Mouse (Mus musculus) liver, embryonic 15.5 days (tissue): Measurements from ENCODE around the gene Strip2. TPM values are rescaled to one million over a fixed set of nuclear protein-coding genes. Genes with fewer than 3 reads are reported as not detected.

Experiments
- ATAC-seq: fragments of 200-750 bp; cut with Nextera tagmentation; 2 replicates; pipeline ENCODE4 v1.8.0; 2017; ENCODE audit warnings: moderate number of reproducible peaks, mild to moderate bottlenecking, moderate library complexity; ENCODE audit not compliant: insufficient read depth
- H3K27ac ChIP-seq: fragments of 300-500 bp; sonication (generic); replicated peaks from 2 replicates; pipeline ENCODE4 v1.5.1; 2015; ENCODE audit warnings: mild to moderate bottlenecking, inconsistent platforms
- H3K27me3 ChIP-seq: fragments of 300-500 bp; sonication (generic); 2 replicates; pipeline ENCODE4 v1.6.1; 2015; ENCODE audit warnings: mild to moderate bottlenecking, inconsistent platforms
- H3K36me3 ChIP-seq: fragments of 300-500 bp; sonication (generic); replicated peaks from 2 replicates; pipeline ENCODE4 v1.6.1; 2015; ENCODE audit warnings: moderate library complexity, mild to moderate bottlenecking, inconsistent platforms
- H3K4me1 ChIP-seq: fragments of 300-500 bp; sonication (generic); replicated peaks from 2 replicates; pipeline ENCODE4 v1.6.1; 2015; ENCODE audit warnings: inconsistent platforms
- H3K4me2 ChIP-seq: fragments of 300-500 bp; sonication (generic); 2 replicates; pipeline ENCODE4 v1.6.1; 2015; ENCODE audit warnings: moderate library complexity, mild to moderate bottlenecking, inconsistent platforms
- H3K4me3 ChIP-seq: fragments of 300-500 bp; sonication (generic); replicated peaks from 2 replicates; pipeline ENCODE4 v1.5.1; 2015; ENCODE audit warnings: mild to moderate bottlenecking, inconsistent platforms
- H3K9ac ChIP-seq: fragments of 300-500 bp; sonication (generic); 2 replicates; pipeline ENCODE4 v1.6.1; 2015; ENCODE audit warnings: moderate library complexity, mild to moderate bottlenecking, inconsistent platforms
- H3K9me3 ChIP-seq: fragments of 300-500 bp; sonication (generic); replicated peaks from 2 replicates; pipeline ENCODE4 v1.6.1; 2016; ENCODE audit warnings: inconsistent platforms
- WGBS: fragments of 180-500 bp; shearing (Covaris S2); methylation state at CpG from one replicate; pipeline ENCODE4 v1.1.7; 2015; ENCODE audit warnings: mixed read lengths; ENCODE audit not compliant: insufficient replicate concordance; 5-methylcytosine and 5-hydroxymethylcytosine counted together
- polyA plus RNA-seq: library from polyadenylated mRNA; unstranded; fragments of >200 nt; fragmentation: Nextera tagmentation; extraction: Ambion mirVana; gene quantifications from 2 replicates; pipeline ENCODE4 v1.2.1, GENCODE M21; 2015

Gene Strip2
- polyA plus RNA-seq: 0.21 and 0.38 TPM in 2 replicates

DNA sequence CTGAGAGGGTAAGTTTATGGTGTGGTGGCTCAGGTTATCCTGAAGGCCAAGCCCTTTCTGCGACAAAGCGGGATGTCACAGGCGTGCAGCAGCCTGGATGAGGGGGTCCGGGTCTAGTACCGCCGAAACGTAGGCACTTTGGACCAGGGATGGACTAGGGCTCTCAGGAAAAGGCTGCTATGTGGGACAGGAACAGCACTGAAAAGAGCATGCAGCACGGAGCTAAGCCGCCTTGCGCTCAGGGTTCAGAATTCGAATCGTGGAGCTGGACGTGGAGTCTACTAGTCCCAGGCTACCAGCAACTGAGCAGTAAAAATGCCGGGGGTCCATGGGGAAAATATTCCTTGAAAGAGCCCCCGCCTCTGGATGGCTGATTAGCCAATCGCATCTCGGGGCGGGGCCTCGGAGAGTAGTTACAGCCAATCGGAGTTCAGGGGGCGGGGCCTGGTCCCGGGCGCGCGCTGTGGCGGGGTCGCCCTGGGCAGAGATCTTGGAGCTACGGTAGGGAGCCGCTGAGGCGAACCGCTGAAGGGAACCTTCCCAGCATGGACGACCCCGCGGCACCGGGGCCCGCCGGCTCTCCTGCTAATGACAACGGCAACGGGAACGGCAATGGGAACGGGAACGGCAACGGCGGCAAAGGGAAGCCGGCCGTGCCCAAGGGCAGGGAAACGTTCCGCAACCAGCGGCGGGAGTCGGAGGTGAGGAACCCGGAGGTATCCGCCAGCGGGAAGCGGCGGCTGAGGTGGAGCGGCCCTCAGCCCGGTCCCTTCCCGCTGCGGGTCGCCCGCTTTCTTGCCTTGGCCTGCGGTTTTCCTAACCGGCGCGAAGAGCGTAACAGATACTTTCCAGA is at the start of gene Strip2:
Gene Strip2, plus strand, starts transcription at position 483 of the 853 bp plus-strand sequence.
- Histone ChIP-seq H3K9me3 (no peaks in the 10 kb centered on the region), H3K9ac (peak within 1 kb of the TSS; percentile 68), H3K27me3 (peaks cover 69% of the 10 kb centered on the region), H3K36me3 (no peaks in the 10 kb centered on the region), H3K4me2 (peak within 1 kb of the TSS; percentile 99), H3K4me1 (peaks cover 17% of the 10 kb centered on the region), H3K27ac (no peak within 1 kb of the TSS), H3K4me3 (peak within 1 kb of the TSS; percentile 76)
- under 1% methylated on average over 67 of the region's 67 CpGs for WGBS
- ATAC-seq: peak; percentile 98

DNA sequence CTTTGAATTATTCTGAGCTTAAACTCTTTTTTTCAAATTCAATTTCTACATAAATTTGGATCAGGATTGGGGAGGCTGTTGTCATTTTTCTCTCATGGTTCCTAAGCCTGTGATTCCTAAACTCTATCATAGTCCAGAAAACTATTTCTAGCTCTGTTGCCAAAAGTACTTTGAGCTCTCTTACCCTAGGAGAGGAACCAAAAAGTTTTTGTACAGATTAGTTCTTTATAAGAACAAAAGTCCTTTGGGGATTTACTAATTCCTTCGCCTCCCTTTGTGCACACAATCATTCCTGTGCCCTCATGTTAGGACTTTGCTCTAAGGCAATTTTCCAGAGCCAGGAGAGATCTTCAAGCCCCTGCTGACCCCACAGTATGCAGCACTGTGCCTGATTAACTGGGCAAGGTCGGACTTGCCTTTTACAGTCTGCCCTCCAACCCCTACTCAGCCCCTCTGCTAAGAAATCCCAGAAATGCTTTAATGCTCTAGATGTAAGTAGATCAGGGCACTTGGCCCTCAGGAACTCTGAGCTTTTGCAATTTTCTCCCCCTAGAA is 48.4 kb upstream of the Strip2 start:
- no peak overlapping the region for H3K4me3 ChIP-seq
- H3K27me3 ChIP-seq: no peaks in the 10 kb centered on the region
- H3K4me1 ChIP-seq: 0 out of 2 replicates have a peak, but pooled peaks cover under 1% of the 10 kb centered on the region
- H3K9ac ChIP-seq: no peak overlapping the region
- 0 out of 2 replicates have a peak, but pooled peaks cover 3% of the 10 kb centered on the region for H3K36me3 ChIP-seq
- H3K4me2 ChIP-seq: no peak overlapping the region
- ATAC-seq: no peak
- H3K9me3 ChIP-seq: no peaks in the 10 kb centered on the region
- H3K27ac ChIP-seq: no peak overlapping the region
- 68% methylated on average over 2 of the region's 2 CpGs for WGBS

- 54% methylated on average over 2 of the region's 2 CpGs for WGBS
- Histone ChIP-seq H3K27ac (no peak overlapping the region), H3K4me3 (no peak overlapping the region), H3K9me3 (no peaks in the 10 kb centered on the region), H3K36me3 (0 out of 2 replicates have a peak, but pooled peaks cover 3% of the 10 kb centered on the region), H3K4me2 (no peak overlapping the region), H3K4me1 (peaks cover 5% of the 10 kb centered on the region; the same call in 1 of the 2 replicates), H3K9ac (no peak overlapping the region), H3K27me3 (no peaks in the 10 kb centered on the region)
- ATAC-seq: peak; percentile 42; the same call in 1 of the 2 replicates
These were observed 43.2 kb upstream of the Strip2 start for GRCm38 (mm10) chr6:29873654-29874053.

DNA sequence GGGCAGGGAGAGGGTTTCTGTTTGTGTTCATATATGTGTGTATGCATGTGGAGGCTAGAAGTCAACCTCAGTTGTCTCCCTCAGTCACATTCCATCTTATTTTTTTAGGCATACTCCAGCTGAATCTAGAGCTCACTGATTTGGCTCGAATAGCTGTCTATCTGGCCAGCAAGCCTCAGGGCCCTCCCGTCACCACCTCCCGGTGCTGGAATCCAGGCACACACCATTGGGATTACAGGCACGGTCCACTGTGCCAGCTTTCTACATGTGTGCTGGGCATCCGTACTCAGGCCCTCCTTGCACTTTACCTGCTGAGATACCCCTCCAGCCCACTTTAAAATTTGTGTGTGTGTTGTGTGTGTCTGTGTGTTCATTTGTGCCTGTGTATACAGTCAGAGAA is 41.2 kb upstream of the Strip2 start:
- no peak overlapping the region for H3K9ac ChIP-seq
- no peak for ATAC-seq
- H3K4me3 ChIP-seq: no peak overlapping the region
- H3K27me3 ChIP-seq: no peaks in the 10 kb centered on the region
- 71% methylated on average over 5 of the region's 5 CpGs for WGBS
- no peaks in the 10 kb centered on the region for H3K9me3 ChIP-seq
- H3K4me1 ChIP-seq: peaks cover 5% of the 10 kb centered on the region; the same call in 1 of the 2 replicates
- H3K27ac ChIP-seq: no peak overlapping the region
- H3K4me2 ChIP-seq: no peak overlapping the region
- H3K36me3 ChIP-seq: 0 out of 2 replicates have a peak, but pooled peaks cover 3% of the 10 kb centered on the region

- peaks cover 5% of the 10 kb centered on the region; the same call in 1 of the 2 replicates for H3K4me1 ChIP-seq
- no peak overlapping the region for H3K4me3 ChIP-seq
- 79% methylated on average over 4 of the region's 4 CpGs for WGBS
- no peaks in the 10 kb centered on the region for H3K9me3 ChIP-seq
- H3K36me3 ChIP-seq: 0 out of 2 replicates have a peak, but pooled peaks cover under 1% of the 10 kb centered on the region
- no peak overlapping the region for H3K9ac ChIP-seq
- no peaks in the 10 kb centered on the region for H3K27me3 ChIP-seq
- no peak overlapping the region for H3K27ac ChIP-seq
- no peak overlapping the region for H3K4me2 ChIP-seq
- no peak for ATAC-seq
These were observed 40.0 kb upstream of the Strip2 start for GRCm38 (mm10) chr6:29876782-29877181.

DNA sequence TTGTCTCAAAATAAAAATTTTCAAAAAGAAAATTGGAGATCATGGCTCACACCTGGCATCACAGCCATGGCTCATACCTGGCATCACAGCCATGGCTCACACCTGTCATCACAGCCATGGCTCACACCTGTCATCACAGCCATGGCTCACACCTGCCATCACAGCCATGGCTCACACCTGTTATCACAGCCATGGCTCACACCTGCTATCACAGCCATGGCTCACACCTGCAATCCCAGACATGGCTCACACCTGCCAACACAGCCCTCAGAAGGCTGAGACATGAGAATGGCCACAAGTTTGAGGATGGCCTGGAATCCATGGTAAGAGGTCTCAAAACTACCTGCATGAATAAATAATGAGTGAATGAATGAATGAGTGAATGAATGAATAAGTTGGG is 37.2 kb upstream of the Strip2 start:
- Histone ChIP-seq H3K9me3 (no peaks in the 10 kb centered on the region), H3K4me2 (no peak overlapping the region), H3K27me3 (no peaks in the 10 kb centered on the region), H3K9ac (no peak overlapping the region), H3K4me1 (no peaks in the 10 kb centered on the region), H3K27ac (no peak overlapping the region), H3K4me3 (no peak overlapping the region), H3K36me3 (no peaks in the 10 kb centered on the region)
- ATAC-seq: no peak

GRCm38 (mm10) chr6:29880796-29881195 is 36.0 kb upstream of the Strip2 start:
- WGBS: 68% methylated on average over 3 of the region's 3 CpGs
- no peaks in the 10 kb centered on the region for H3K27me3 ChIP-seq
- H3K36me3 ChIP-seq: no peaks in the 10 kb centered on the region
- H3K9ac ChIP-seq: no peak overlapping the region
- H3K4me1 ChIP-seq: no peaks in the 10 kb centered on the region
- H3K4me2 ChIP-seq: no peak overlapping the region
- no peak overlapping the region for H3K4me3 ChIP-seq
- no peaks in the 10 kb centered on the region for H3K9me3 ChIP-seq
- H3K27ac ChIP-seq: no peak overlapping the region
- ATAC-seq: no peak

GRCm38 (mm10) chr6:29881936-29882335 is 34.9 kb upstream of the Strip2 start:
- no peak overlapping the region for H3K9ac ChIP-seq
- H3K4me3 ChIP-seq: no peak overlapping the region
- H3K4me1 ChIP-seq: no peaks in the 10 kb centered on the region
- H3K4me2 ChIP-seq: no peak overlapping the region
- H3K27me3 ChIP-seq: no peaks in the 10 kb centered on the region
- no peak overlapping the region for H3K27ac ChIP-seq
- 90% methylated on average over 2 of the region's 2 CpGs for WGBS
- H3K36me3 ChIP-seq: no peaks in the 10 kb centered on the region
- no peaks in the 10 kb centered on the region for H3K9me3 ChIP-seq
- no peak for ATAC-seq

GRCm38 (mm10) chr6:29882870-29883269 is 33.9 kb upstream of the Strip2 start:
- H3K27ac ChIP-seq: no peak overlapping the region
- no peaks in the 10 kb centered on the region for H3K27me3 ChIP-seq
- WGBS: 71% methylated on average over 6 of the region's 6 CpGs
- no peak overlapping the region for H3K9ac ChIP-seq
- no peak overlapping the region for H3K4me2 ChIP-seq
- H3K9me3 ChIP-seq: no peaks in the 10 kb centered on the region
- no peaks in the 10 kb centered on the region for H3K4me1 ChIP-seq
- no peak for ATAC-seq
- no peaks in the 10 kb centered on the region for H3K36me3 ChIP-seq
- H3K4me3 ChIP-seq: no peak overlapping the region

DNA sequence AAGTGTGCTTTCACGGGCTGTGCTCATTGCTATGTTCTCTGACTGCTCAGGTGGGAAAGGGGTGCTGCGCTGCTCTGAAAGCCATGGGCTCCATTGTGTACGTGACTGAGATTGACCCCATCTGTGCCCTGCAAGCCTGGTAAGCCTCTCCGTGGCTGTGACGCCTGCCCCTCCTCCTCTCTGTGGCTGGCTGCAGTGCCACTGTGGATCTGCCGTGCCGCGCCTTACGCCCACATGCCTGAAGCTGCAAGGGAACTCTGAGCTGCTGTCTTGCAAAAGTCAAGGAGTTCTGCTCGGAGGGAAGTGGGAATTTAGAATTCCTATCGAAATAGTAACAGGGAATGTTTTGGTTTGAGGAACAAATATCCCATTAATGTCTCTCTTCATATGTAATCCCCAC is 25.7 kb upstream of the Strip2 start:
- no peak overlapping the region for H3K27ac ChIP-seq
- no peak overlapping the region for H3K9ac ChIP-seq
- H3K4me3 ChIP-seq: no peak overlapping the region
- WGBS: 82% methylated on average over 11 of the region's 11 CpGs
- H3K9me3 ChIP-seq: no peaks in the 10 kb centered on the region
- no peaks in the 10 kb centered on the region for H3K36me3 ChIP-seq
- no peaks in the 10 kb centered on the region for H3K4me1 ChIP-seq
- no peak for ATAC-seq
- H3K27me3 ChIP-seq: no peaks in the 10 kb centered on the region
- H3K4me2 ChIP-seq: no peak overlapping the region

- no peak for ATAC-seq
- no peaks in the 10 kb centered on the region for H3K4me1 ChIP-seq
- H3K9me3 ChIP-seq: no peaks in the 10 kb centered on the region
- H3K4me2 ChIP-seq: no peak overlapping the region
- H3K4me3 ChIP-seq: no peak overlapping the region
- H3K27ac ChIP-seq: no peak overlapping the region
- H3K27me3 ChIP-seq: no peaks in the 10 kb centered on the region
- H3K36me3 ChIP-seq: no peaks in the 10 kb centered on the region
- WGBS: 89% methylated on average over 3 of the region's 3 CpGs
- no peak overlapping the region for H3K9ac ChIP-seq
These were observed 19.8 kb upstream of the Strip2 start for GRCm38 (mm10) chr6:29896976-29897375.
